Mouse (Mus musculus) embryonic stem cell, embryonic (primary cell): ENCODE results near the gene Vrk2.

ENCODE experiments used
- CTCF ChIA-PET, 4 experiments: fragments of 300-600 bp in 2 of 4; fragments of 350-600 bp in 2 of 4; sonication (Branson Sonifier 250); formaldehyde crosslinking; loops; one replicate each; lab custom pipeline; 2022; ENCODE audit warnings: inconsistent platforms in 2 of 4; lab: Charles Lee
- POLR2A ChIA-PET, 4 experiments: fragments of 300-600 bp in 2 of 4; fragments of 350-600 bp in 2 of 4; sonication (Branson Sonifier 250); formaldehyde crosslinking; loops; one replicate each; lab custom pipeline; 2022; ENCODE audit warnings: antibody characterized with exemption in 4 of 4, inconsistent platforms in 1 of 4; lab: Charles Lee

The Vrk2 gene

DNA sequence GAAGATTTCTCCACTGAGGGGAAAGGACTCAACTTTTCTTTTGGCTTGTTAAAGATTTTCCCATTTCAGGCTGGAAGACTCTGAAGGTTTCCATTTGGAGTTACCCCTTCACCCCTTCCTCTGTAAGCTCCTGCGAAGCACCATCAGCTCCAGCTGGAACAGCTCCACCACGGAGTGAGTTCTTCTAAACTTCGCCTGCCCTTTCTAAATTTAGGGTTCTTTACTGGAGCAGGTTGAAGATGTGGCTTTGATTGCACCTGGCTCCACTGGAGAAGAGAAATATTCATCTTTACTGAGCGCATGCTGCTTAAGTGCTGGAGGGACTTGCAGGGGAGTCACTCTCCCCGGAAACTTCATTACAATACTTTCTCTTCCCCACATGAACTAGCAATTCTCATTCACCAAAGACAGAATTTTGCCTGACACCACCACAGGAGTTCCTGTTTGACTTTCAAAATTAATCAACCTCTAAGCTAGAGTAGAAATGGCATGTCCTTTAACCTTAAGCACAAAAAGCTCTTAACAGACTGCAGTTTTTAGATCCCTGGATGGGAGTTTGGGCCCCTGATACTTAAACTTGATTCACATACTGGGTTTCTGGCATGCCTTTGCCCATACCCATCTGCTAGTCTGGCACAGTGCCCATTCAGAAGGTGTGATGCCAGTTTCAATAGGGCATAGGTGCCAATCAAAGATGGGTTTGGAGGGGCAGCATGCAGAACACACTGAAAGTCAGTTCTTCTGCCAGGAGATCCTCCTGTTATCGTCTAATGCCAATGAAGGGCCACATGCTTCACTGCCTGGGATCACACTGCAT lies 7.2 kb downstream of the Vrk2 start:
- CTCF ChIA-PET = no interaction called here
- POLR2A ChIA-PET = no interaction called here

- CTCF ChIA-PET = no interaction called here
Observed at GRCm38 (mm10) chr11:26585409-26586366, 8.1 kb downstream of the Vrk2 start.

DNA sequence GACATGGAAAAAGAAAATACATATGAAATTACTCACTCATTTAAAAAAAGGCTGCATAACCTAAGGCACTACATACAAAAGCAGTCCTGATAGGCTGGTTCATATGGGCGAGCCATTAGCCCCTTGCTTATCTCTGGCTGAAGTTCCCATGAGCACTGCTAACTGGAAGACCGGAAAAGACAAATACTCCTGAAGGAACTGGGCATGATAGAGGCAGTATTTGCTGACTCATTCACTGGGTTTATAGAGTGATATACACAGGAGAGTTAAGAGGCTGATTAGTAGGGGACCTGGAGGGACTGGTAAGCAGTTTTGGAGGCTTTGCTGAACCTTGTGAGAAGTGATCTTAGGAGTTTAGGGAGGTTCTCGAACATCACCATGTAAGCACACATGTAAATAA lies 42.2 kb downstream of the Vrk2 start:
- ChIA-PET CTCF (no interaction called here), POLR2A (no interaction called here)

More at GRCm38 (mm10) chr11:26585409-26586366, 8.1 kb downstream of the Vrk2 start:
- POLR2A ChIA-PET = interaction anchor here in 2 of 4 experiments (0.7 to 1.2 kb wide), 2 partner anchors 132 to 152 kb away, joined by 3 to 4 read pairs; no protein-coding TSS in a partner anchor

DNA sequence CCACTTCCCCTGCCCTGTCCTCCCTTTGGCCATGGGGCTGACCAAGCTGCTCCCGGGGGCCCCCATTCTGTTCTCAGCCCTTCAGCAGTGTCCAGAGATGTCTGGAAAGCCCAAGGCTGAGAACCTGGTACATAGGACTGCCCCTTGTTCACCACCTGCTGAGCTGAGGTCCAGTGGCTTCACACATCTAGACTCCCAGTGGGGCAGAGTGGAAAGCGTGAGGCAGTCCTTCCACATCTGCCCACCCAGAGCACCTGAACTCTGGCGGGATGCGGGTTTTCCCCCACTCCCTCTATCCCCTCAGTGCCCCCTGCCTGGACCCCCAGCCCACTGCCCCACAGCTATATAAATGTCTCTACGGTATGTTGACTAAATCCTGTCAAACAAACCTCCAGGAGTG lies 56.0 kb downstream of the Vrk2 start:
- CTCF ChIA-PET = no interaction called here
- POLR2A ChIA-PET = no interaction called here

GRCm38 (mm10) chr11:26533828-26534119 lies 60.0 kb downstream of the Vrk2 start:
- POLR2A ChIA-PET = no interaction called here
- CTCF ChIA-PET = no interaction called here

- ChIA-PET POLR2A (no interaction called here), CTCF (no interaction called here)
Observed at GRCm38 (mm10) chr11:26532994-26533827, 60.6 kb downstream of the Vrk2 start.

DNA sequence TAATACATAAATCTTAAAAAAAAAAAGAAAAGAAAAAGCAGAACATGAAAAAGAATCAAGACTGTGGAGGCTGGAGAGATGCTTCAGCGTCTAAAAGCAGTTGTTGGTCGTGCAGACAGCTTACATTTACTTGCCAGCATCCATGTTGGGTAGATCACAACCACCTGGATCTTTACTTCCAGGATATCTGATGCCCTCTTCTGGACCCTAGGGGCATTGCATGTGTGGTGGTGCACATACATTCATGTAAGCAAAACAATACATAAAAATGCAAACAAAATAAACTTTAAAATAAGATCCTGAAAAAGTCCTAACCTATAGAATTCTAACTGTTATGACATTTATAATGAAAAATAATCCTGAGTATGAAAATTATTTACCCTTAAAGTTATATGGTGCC lies 66.9 kb downstream of the Vrk2 start:
- CTCF ChIA-PET = no interaction called here

DNA sequence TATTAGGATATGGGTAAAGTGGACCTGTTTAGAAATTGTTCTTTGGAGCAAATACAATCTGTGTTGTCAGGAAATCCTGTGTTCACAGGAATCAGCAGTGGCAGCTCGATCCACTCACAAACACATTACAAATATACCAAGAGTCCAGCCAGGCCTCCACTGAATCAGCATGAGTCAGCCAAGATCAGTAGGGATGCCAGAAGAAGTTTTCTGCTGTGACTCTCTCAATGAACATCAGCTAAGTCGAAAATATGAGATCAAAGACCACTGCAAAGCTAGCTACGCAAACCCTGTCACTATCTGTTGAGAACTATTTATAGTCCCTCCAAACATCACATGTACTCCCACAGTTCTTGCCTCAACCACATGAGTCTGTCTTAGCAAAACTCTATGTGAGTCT lies 74.8 kb downstream of the Vrk2 start:
- CTCF ChIA-PET = no interaction called here
- POLR2A ChIA-PET = no interaction called here

More for the DNA sequence above, 66.9 kb downstream of the Vrk2 start:
- POLR2A ChIA-PET = no interaction called here

- ChIA-PET CTCF (no interaction called here), POLR2A (no interaction called here)
Observed at GRCm38 (mm10) chr11:26516086-26516485, 77.7 kb downstream of the Vrk2 start.

DNA sequence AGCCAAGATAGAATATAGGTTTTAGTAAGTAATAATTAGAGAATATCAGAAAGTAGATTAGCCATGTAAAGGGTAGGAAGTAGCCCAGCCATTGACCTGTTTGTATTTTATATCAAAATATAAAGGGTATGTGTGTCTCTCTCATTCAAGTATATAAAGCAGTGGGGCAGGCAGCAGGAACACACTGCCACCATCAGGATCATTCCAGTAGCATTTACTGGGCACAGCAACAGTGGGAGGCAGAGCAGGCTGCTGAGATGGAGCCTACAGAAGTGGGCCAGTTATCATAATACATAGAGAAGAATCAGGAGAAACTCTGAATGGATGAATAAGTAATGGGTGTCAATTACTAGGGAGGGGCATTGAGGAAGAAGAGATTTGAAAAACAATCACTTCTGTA lies 80.1 kb downstream of the Vrk2 start:
- CTCF ChIA-PET = no interaction called here
- POLR2A ChIA-PET = interaction anchor here in 1 of 4 experiments (0.7 kb wide), 1 partner anchor 271 kb away, joined by 3 read pairs; no protein-coding TSS in a partner anchor

GRCm38 (mm10) chr11:26495951-26496350 lies 97.8 kb downstream of the Vrk2 start:
- POLR2A ChIA-PET = no interaction called here
- CTCF ChIA-PET = no interaction called here

DNA sequence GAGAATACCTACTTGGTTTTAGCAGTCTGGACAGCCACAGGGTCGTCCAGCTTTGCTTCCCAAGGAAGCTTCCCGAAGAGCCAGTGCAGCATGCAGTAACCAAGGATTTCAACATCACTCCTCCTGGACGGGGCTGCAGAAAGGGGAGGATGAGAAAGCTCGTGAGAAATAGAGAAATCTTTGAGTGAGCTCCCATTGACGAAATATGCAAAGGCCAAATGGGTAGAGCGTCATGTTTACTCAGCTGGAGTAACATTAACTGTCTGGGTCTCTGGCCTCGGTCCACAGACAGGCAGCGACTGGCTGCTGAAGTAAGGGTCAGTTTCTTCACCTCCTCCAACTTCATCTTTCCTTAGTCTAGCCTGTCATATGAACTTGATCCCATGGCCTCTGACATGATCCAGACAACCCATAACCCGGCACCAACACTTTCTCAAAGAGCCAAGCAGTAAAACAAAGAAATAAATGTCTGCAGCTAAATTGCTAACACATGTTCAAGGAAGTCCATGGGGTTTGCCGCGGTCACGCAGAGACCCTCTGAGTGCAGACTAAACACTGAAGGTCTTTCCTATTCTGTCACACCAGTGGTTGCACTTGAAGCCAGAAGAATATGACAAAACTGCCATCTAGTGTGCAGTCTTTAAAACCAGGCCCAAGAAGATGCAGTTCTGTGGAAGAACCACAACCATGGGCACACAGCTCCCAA lies 103.9 kb downstream of the Vrk2 start:
- ChIA-PET CTCF (no interaction called here), POLR2A (no interaction called here)

GRCm38 (mm10) chr11:26481691-26482242 lies 112.0 kb downstream of the Vrk2 start:
- ChIA-PET POLR2A (no interaction called here), CTCF (no interaction called here)

- POLR2A ChIA-PET = interaction anchor here in 1 of 4 experiments (1.3 kb wide), 1 partner anchor 10 kb away, joined by 3 read pairs; no protein-coding TSS in a partner anchor
Observed at GRCm38 (mm10) chr11:26477037-26477739, 116.6 kb downstream of the Vrk2 start.

GRCm38 (mm10) chr11:26454081-26454480 lies 139.7 kb downstream of the Vrk2 start:
- ChIA-PET CTCF (no interaction called here), POLR2A (interaction anchor here in 1 of 4 experiments (1.1 kb wide), 1 partner anchor 131 kb away, joined by 3 read pairs; no protein-coding TSS in a partner anchor)

More at GRCm38 (mm10) chr11:26477037-26477739, 116.6 kb downstream of the Vrk2 start:
- CTCF ChIA-PET = no interaction called here

- CTCF ChIA-PET = no interaction called here
- POLR2A ChIA-PET = interaction anchor here in 1 of 4 experiments (1.1 kb wide), 1 partner anchor 133 kb away, joined by 3 read pairs; no protein-coding TSS in a partner anchor
Observed at GRCm38 (mm10) chr11:26452693-26453092, 141.1 kb downstream of the Vrk2 start.

DNA sequence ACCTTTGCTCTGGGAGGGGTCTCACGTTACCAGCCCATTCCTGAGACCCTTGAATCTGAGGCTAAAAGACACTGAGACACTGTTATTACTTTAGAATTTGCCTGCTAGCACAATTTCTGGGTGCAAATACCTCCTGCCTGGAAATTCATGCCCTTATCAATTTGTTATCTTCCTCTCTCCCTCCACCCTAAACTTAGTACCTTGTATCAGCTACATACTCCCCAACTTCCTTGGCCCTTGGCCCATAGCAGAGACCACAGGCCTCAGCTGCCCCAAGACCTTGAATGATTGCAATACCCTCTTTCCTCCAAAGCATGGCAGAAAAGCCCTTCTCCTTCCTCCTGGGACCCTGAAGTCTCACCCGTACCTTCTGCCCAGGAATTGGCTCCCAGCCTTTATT lies 142.6 kb downstream of the Vrk2 start:
- POLR2A ChIA-PET = interaction anchor here in 1 of 4 experiments (0.8 to 1.2 kb wide), 2 partner anchors 9 to 178 kb away, joined by 3 to 4 read pairs; no protein-coding TSS in a partner anchor
- CTCF ChIA-PET = no interaction called here
